Mouse (Mus musculus): ENCODE data around the gene Ano8. TPM values are rescaled to one million over a fixed set of nuclear protein-coding genes. Genes with fewer than 3 reads are reported as not detected.

The Ano8 gene
- polyA plus RNA-seq, 1 experiment from 2014 or later = 1.7 TPM

DNA sequence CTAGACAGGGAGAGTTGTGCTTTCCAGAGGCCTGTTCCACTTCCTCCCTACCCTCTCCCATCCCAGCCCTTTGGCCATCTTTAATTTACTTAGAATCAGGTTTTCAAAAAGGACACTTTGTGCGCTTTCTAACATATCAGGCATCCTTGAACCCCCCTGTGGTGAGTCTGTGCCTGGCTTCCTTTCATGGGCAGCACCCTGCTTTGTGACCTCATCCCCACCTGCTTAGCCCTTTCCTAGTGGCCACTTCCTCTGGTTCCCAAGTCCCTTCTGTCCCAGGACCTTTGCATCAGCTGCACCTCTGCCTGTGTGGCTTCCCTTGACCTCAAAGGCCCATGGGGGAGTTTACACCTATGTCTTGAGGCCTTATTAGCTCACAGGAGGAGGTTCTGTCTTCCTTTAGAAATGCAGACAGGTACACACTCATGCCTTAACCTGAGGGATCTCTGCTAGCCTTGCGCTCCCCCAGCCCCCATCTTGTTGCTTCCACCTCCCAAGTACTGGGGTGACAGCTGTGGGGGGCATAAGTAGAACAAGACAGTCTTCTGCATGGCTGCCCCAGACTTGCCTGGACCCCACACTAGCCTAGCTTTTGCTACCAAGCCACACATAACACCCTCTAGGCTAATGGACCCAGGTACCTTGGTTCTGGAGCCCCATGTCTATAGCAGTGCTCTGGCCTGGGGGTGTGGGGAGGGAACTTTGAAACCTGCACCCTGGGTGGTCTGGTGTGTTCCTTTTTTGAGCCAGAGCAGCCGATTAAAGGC, 15.4 kb downstream of the Ano8 start:
- peaks cover 11% of the 10 kb centered on the region for H3K4me1 ChIP-seq (replicated peaks; ENCODE audit: control insufficient read depth, insufficient read depth, low read length)
- 83% methylated on average over 3 of the region's 3 CpGs for WGBS
- peaks cover 45% of the 10 kb centered on the region for H3K36me3 ChIP-seq (ENCODE audit: control insufficient read depth, insufficient read depth, low read length)
- H3K9ac ChIP-seq (ENCODE audit: low read length) = peak overlapping the region; percentile 67
- ATAC-seq (replicated peaks; ENCODE audit: low FRiP score, low TSS enrichment, low read depth) = no peak
- DNase-seq (ENCODE audit: low spot score) = no peak
- H3K9me3 ChIP-seq (ENCODE audit: control insufficient read depth, low read length) = no peaks in the 10 kb centered on the region
- H3K27ac ChIP-seq (ENCODE audit: low read depth) = no peak overlapping the region
- peak overlapping the region; percentile 95 for H3K4me2 ChIP-seq (ENCODE audit: low read length)
- no peaks in the 10 kb centered on the region for H3K27me3 ChIP-seq (replicated peaks; ENCODE audit: control insufficient read depth, insufficient read depth, low read length)
- H3K4me3 ChIP-seq (ENCODE audit: low read depth, low read length) = peak overlapping the region; percentile 80; the same call in 1 of the 2 replicates

DNA sequence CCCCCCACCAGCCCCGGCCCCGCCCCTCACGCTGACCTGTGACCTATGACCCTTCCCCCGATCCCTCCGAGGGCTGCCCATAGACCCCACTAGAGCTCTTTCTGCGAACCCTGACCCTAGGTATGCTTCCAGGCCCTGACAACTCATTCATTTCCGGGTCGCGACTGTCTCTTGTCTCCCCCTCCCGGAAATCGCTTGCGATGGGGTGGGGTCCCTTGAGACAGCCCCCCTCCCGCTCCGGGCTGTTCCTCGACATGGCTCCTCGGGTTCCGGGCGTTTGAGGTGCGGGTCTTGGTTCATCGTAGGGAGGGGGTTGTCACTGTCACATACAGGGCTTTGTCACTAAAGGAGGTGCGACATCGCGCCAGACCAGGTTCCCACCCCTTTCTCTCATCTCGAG, 16.4 kb downstream of the Ano8 start:
- Histone ChIP-seq H3K4me3 (ENCODE audit: low read depth, low read length) (peak overlapping the region; percentile 80), H3K9ac (ENCODE audit: low read length) (peak overlapping the region; percentile 67), H3K9me3 (ENCODE audit: control insufficient read depth, low read length) (no peaks in the 10 kb centered on the region), H3K27me3 (replicated peaks; ENCODE audit: control insufficient read depth, insufficient read depth, low read length) (no peaks in the 10 kb centered on the region), H3K36me3 (ENCODE audit: control insufficient read depth, insufficient read depth, low read length) (peaks cover 36% of the 10 kb centered on the region), H3K4me2 (ENCODE audit: low read length) (peak overlapping the region; percentile 95), H3K27ac (ENCODE audit: low read depth) (peak overlapping the region; percentile 57; the same call in 1 of the 2 replicates), H3K4me1 (replicated peaks; ENCODE audit: control insufficient read depth, insufficient read depth, low read length) (peaks cover 11% of the 10 kb centered on the region)
- DNase-seq (ENCODE audit: low spot score) (peak; percentile 76), ATAC-seq (replicated peaks; ENCODE audit: low FRiP score, low TSS enrichment, low read depth) (peak; percentile 28)
- under 1% methylated on average over 22 of the region's 24 CpGs for WGBS

DNA sequence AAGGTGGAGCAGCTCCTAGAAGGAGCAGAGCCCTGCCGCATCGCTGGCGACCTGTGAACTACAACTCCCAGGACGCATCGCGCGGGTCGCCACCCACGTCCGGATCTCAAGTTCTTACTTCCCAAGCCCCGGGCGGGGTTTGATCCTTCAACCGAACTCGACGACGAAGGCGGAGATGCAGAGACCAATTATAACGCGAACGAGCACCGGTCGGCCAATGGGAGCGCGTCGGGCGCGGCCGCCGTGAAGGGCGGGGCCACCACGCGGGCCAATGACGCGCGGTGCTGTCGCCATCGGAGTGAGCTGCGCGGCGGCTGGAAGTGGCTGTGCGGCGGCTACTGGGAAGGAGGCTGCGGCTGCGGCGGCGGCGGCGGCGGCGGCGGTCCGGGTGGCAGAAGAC, 16.8 kb downstream of the Ano8 start, which contains the start of gene Dda1:
TSS of gene Dda1 (plus strand) at position 284 of the 400 bp plus-strand sequence.
- peak; percentile 93 for DNase-seq (ENCODE audit: low spot score)
- Histone ChIP-seq H3K9me3 (ENCODE audit: control insufficient read depth, low read length) (no peaks in the 10 kb centered on the region), H3K4me1 (replicated peaks; ENCODE audit: control insufficient read depth, insufficient read depth, low read length) (peaks cover 14% of the 10 kb centered on the region), H3K4me2 (ENCODE audit: low read length) (peak within 1 kb of the TSS; percentile 95), H3K4me3 (ENCODE audit: low read depth, low read length) (peak within 1 kb of the TSS; percentile 80), H3K27ac (ENCODE audit: low read depth) (peak within 1 kb of the TSS; percentile 57; the same call in 1 of the 2 replicates), H3K27me3 (replicated peaks; ENCODE audit: control insufficient read depth, insufficient read depth, low read length) (no peaks in the 10 kb centered on the region), H3K9ac (ENCODE audit: low read length) (peak within 1 kb of the TSS; percentile 67), H3K36me3 (ENCODE audit: control insufficient read depth, insufficient read depth, low read length) (peaks cover 31% of the 10 kb centered on the region)
- WGBS = 1% methylated on average over 51 of the region's 52 CpGs
- peak; percentile 87 for ATAC-seq (replicated peaks; ENCODE audit: low FRiP score, low TSS enrichment, low read depth)

DNA sequence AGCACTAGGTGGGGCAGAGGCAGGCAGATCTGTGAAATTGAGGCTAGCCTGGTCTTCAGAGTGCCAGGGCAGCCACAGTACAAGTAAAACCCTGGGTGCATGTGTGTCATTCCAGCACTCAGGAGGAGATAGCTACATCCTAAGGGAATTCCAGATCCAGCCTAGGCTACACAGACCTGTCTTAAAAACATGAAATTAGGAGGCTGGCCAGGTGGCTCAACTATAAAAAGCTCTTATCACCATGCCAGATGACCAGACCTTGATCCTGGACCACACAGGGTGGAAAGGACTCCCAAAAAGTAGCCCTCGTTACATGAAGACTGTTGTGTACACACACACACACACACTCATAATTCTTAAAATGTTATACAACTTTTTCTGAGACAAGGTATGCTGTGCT, 17.8 kb downstream of the Ano8 start:
- no peak for ATAC-seq (replicated peaks; ENCODE audit: low FRiP score, low TSS enrichment, low read depth)
- H3K4me2 ChIP-seq (ENCODE audit: low read length) = no peak overlapping the region
- peaks cover 22% of the 10 kb centered on the region for H3K36me3 ChIP-seq (ENCODE audit: control insufficient read depth, insufficient read depth, low read length)
- peaks cover 17% of the 10 kb centered on the region for H3K4me1 ChIP-seq (replicated peaks; ENCODE audit: control insufficient read depth, insufficient read depth, low read length)
- no peak for DNase-seq (ENCODE audit: low spot score)
- no peaks in the 10 kb centered on the region for H3K27me3 ChIP-seq (replicated peaks; ENCODE audit: control insufficient read depth, insufficient read depth, low read length)
- 89% methylated on average over 1 of the region's 1 CpGs for WGBS
- no peaks in the 10 kb centered on the region for H3K9me3 ChIP-seq (ENCODE audit: control insufficient read depth, low read length)
- H3K4me3 ChIP-seq (ENCODE audit: low read depth, low read length) = no peak overlapping the region
- H3K27ac ChIP-seq (ENCODE audit: low read depth) = no peak overlapping the region
- H3K9ac ChIP-seq (ENCODE audit: low read length) = no peak overlapping the region

DNA sequence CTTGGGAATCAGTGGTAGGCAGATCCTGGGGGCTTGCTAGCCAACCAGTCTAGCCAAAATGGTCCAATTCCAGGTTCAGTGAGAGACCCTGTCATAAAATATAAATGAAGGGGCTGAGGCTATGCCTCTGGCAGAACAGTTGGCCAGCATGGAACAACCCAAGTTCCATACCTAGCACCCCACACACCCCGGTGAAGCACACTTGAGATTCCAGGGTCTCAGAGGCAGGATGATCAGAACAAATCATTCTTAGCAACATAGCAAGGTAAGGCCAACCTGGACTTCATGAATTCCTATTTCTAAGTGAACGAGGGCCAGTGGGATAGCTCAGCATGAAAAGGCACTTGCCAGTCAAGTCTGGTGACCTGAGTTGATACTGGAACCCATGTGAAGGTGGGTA, 18.6 kb downstream of the Ano8 start:
- no peak overlapping the region for H3K4me2 ChIP-seq (ENCODE audit: low read length)
- no peak overlapping the region for H3K4me3 ChIP-seq (ENCODE audit: low read depth, low read length)
- peaks cover 14% of the 10 kb centered on the region for H3K36me3 ChIP-seq (ENCODE audit: control insufficient read depth, insufficient read depth, low read length)
- no peaks in the 10 kb centered on the region for H3K9me3 ChIP-seq (ENCODE audit: control insufficient read depth, low read length)
- no peaks in the 10 kb centered on the region for H3K27me3 ChIP-seq (replicated peaks; ENCODE audit: control insufficient read depth, insufficient read depth, low read length)
- H3K4me1 ChIP-seq (replicated peaks; ENCODE audit: control insufficient read depth, insufficient read depth, low read length) = peaks cover 22% of the 10 kb centered on the region
- WGBS = 97% methylated on average over 2 of the region's 2 CpGs
- H3K9ac ChIP-seq (ENCODE audit: low read length) = no peak overlapping the region
- DNase-seq (ENCODE audit: low spot score) (no peak), ATAC-seq (replicated peaks; ENCODE audit: low FRiP score, low TSS enrichment, low read depth) (no peak)
- no peak overlapping the region for H3K27ac ChIP-seq (ENCODE audit: low read depth)

DNA sequence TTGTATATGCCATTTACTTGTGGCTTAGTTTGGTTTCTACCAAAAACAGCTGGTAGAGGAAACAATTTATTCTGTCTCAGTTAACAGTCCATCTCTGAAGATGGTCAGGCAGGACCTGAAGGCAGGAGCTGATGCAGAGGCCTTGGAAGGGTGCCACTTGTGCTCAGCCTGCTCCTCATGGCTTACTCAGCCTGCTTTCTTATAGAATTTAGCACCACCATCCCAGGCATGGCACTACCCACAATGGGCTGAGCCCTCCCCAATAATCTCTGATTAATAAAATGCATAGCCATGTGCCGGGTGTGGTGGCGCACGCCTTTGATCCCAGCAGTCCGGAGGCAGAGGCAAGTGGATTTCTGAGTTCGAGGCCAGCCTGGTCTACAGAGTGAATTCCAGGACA, 19.6 kb downstream of the Ano8 start:
- Histone ChIP-seq H3K4me2 (ENCODE audit: low read length) (no peak overlapping the region), H3K9me3 (ENCODE audit: control insufficient read depth, low read length) (no peaks in the 10 kb centered on the region), H3K4me3 (ENCODE audit: low read depth, low read length) (no peak overlapping the region), H3K36me3 (ENCODE audit: control insufficient read depth, insufficient read depth, low read length) (peaks cover 11% of the 10 kb centered on the region; the same call in 1 of the 2 replicates), H3K27me3 (replicated peaks; ENCODE audit: control insufficient read depth, insufficient read depth, low read length) (no peaks in the 10 kb centered on the region), H3K4me1 (replicated peaks; ENCODE audit: control insufficient read depth, insufficient read depth, low read length) (peaks cover 22% of the 10 kb centered on the region), H3K27ac (ENCODE audit: low read depth) (no peak overlapping the region), H3K9ac (ENCODE audit: low read length) (no peak overlapping the region)
- DNase-seq (ENCODE audit: low spot score) (no peak), ATAC-seq (replicated peaks; ENCODE audit: low FRiP score, low TSS enrichment, low read depth) (no peak)
- 97% methylated on average over 5 of the region's 5 CpGs for WGBS

DNA sequence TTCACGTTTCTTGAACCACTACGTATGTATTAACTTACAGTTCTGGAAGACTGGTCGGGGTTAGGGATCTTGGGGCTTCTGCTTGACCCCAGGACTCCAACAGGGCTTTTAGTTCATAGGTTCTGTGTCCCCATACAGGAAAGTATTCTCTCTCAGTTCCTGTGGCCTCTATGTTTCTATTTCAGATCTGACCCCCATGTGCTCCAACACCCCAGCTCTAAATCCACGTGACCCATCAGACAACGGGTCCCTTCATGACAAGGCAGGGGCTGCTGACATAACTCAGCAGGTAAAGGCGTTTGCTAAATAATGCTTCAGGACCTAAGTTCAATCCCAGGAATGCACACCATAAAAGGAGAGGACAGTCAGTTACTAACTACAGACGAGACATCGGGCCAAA, 20.0 kb downstream of the Ano8 start:
- DNase-seq (ENCODE audit: low spot score) (no peak), ATAC-seq (replicated peaks; ENCODE audit: low FRiP score, low TSS enrichment, low read depth) (no peak)
- H3K4me3 ChIP-seq (ENCODE audit: low read depth, low read length) = peak overlapping the region; percentile 87; the same call in 1 of the 2 replicates
- peaks cover 12% of the 10 kb centered on the region for H3K36me3 ChIP-seq (ENCODE audit: control insufficient read depth, insufficient read depth, low read length)
- 75% methylated on average over 8 of the region's 8 CpGs for WGBS
- no peaks in the 10 kb centered on the region for H3K9me3 ChIP-seq (ENCODE audit: control insufficient read depth, low read length)
- H3K4me1 ChIP-seq (replicated peaks; ENCODE audit: control insufficient read depth, insufficient read depth, low read length) = peaks cover 22% of the 10 kb centered on the region
- H3K27me3 ChIP-seq (replicated peaks; ENCODE audit: control insufficient read depth, insufficient read depth, low read length) = no peaks in the 10 kb centered on the region
- H3K27ac ChIP-seq (ENCODE audit: low read depth) = no peak overlapping the region
- H3K9ac ChIP-seq (ENCODE audit: low read length) = peak overlapping the region; percentile 56; the same call in 1 of the 2 replicates
- H3K4me2 ChIP-seq (ENCODE audit: low read length) = peak overlapping the region; percentile 86

DNA sequence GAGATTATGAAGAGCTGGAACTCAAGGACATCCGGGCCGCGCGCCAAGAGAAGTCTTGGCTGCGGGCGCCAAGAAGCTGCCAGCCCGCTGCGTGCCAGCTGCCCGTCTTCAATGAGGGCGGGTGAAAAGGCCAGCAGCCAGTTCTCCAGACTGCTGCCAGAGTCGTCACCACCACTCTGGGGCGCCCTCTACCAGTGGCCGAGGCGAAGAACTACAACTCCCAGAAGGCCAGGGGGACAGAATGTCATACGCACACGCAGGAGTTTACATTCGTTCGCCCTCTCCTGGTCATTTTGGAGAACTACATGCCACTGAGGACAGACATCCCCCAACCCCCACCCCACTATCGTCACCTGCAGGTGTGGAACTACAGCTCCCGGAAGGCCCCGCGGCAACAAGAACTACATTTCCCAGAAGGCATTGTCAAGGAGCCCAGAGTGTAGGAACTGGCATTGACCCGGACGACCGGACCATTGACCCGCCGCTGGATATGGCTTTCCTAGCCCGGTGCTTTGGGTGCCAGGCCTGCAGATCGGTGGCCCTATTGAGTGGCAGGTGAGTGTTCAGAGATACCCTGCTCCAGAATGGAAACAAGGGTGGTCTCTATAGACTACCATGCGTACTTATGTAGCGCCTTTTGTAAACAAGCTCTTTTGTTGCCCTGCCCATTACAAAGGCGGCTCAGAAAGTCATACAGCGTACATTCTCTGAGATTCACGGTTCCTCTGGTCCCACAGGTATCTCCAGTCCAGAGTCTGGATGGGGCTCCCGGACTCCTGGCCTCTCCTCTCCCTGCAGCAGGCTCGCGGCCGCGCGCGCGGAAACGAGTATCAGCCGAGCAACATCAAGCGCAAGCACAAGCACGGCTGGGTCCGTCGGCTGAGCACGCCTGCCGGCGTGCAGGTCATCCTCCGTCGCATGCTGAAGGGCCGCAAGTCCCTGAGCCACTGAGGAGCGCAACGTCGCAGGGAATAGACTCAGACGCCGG, 21.0 kb downstream of the Ano8 start, which contains the start of gene Mrpl34:
TSS of gene Mrpl34 (plus strand) at position 447 of the 988 bp plus-strand sequence.
- peak within 1 kb of the TSS; percentile 87 for H3K4me3 ChIP-seq (ENCODE audit: low read depth, low read length)
- H3K27ac ChIP-seq (ENCODE audit: low read depth) = peak within 1 kb of the TSS; percentile 88
- peaks cover 14% of the 10 kb centered on the region for H3K4me1 ChIP-seq (replicated peaks; ENCODE audit: control insufficient read depth, insufficient read depth, low read length)
- DNase-seq (ENCODE audit: low spot score) (peak; percentile 97), ATAC-seq (replicated peaks; ENCODE audit: low FRiP score, low TSS enrichment, low read depth) (peak; percentile 74)
- H3K9ac ChIP-seq (ENCODE audit: low read length) = peak within 1 kb of the TSS; percentile 56
- peak within 1 kb of the TSS; percentile 86 for H3K4me2 ChIP-seq (ENCODE audit: low read length)
- under 1% methylated on average over 59 of the region's 59 CpGs for WGBS
- H3K9me3 ChIP-seq (ENCODE audit: control insufficient read depth, low read length) = no peaks in the 10 kb centered on the region
- no peaks in the 10 kb centered on the region for H3K27me3 ChIP-seq (replicated peaks; ENCODE audit: control insufficient read depth, insufficient read depth, low read length)
- H3K36me3 ChIP-seq (ENCODE audit: control insufficient read depth, insufficient read depth, low read length) = peaks cover 15% of the 10 kb centered on the region
